Comparison of ENCODE assay signal across 8 mouse cellular contexts in genomic region chr17:21962107-21962907, GRCm38 (mm10). TPM values are rescaled to one million over a fixed set of nuclear protein-coding genes. Genes with fewer than 3 reads are reported as not detected.
DNase-seq lines count a peak whose midpoint lies in the region; ATAC-seq and TF ChIP-seq lines count a peak whose summit lies in the region.
"Not testable (repeated sequence)": the region's sequence is repeated elsewhere in the genome, so short reads cannot be mapped to it uniquely, and the experiment has no call there.

TSS of gene Zfp942 (minus strand) at chr17:21962464.
TSS of gene Zfp943 (plus strand) at chr17:21962552.

- H3K9me3 ChIP-seq in forebrain, embryonic 11.5 days (ENCODE audit: control insufficient read depth, low read length); heart, embryonic 16.5 days (replicated peaks; ENCODE audit: control insufficient read depth, low read length); liver, embryonic 14.5 days (ENCODE audit: control insufficient read depth, low read length); stomach, embryonic 15.5 days: not testable (repeated sequence)

- peak; percentile 44 for DNase-seq in c-Kit-positive CD71-positive TER-119-negative erythroid progenitor cells, embryonic 14.5 days (ENCODE audit: low read depth)
- peak; percentile 72 for DNase-seq in forebrain, embryonic 11.5 days (ENCODE audit: low spot score)
- peak; percentile 64 to 86 for DNase-seq in kidney, postnatal 25 days
- peak; percentile 13 to 51 (median 22) for DNase-seq in liver, embryonic 14.5 days (ENCODE audit: low read depth in 3 of 3, low spot score in 3 of 3)
- peak; percentile 75 for DNase-seq in neural tube, embryonic 10.5 days (ENCODE audit: extremely low spot score, low spot score)

- H3K36me3 ChIP-seq in forebrain, embryonic 11.5 days (ENCODE audit: control insufficient read depth, insufficient read depth, low read length); heart, embryonic 16.5 days (ENCODE audit: control insufficient read depth, insufficient read depth); liver, embryonic 14.5 days (replicated peaks; ENCODE audit: control insufficient read depth, insufficient read depth, low read depth); stomach, embryonic 15.5 days: not testable (repeated sequence)

- peak within 1 kb of the TSS; percentile 66 for H3K27ac ChIP-seq in forebrain, embryonic 11.5 days (ENCODE audit: low read depth, low read length)
- peak within 1 kb of the TSS; percentile 90 for H3K27ac ChIP-seq in heart, embryonic 16.5 days (ENCODE audit: low read length)
- H3K27ac ChIP-seq in liver, embryonic 14.5 days, result peak within 1 kb of the TSS; percentile 94
- H3K27ac ChIP-seq in stomach, embryonic 15.5 days, result peak within 1 kb of the TSS; percentile 92

- H3K4me1 ChIP-seq in forebrain, embryonic 11.5 days (replicated peaks; ENCODE audit: control insufficient read depth, insufficient read depth, low read length); liver, embryonic 14.5 days (replicated peaks; ENCODE audit: control insufficient read depth in 2 of 2, insufficient read depth in 2 of 2, low read length in 1 of 2); stomach, embryonic 15.5 days: not testable (repeated sequence)
- peaks cover 11% of the 10 kb centered on the region; the same call in 1 of the 2 replicates for H3K4me1 ChIP-seq in heart, embryonic 16.5 days (ENCODE audit: control insufficient read depth, insufficient read depth, low read length)

- TF ChIP-seq EP300 in liver, embryonic 14.5 days (IDR thresholded peaks at IDR 0.05; ENCODE audit: low read depth), result not testable (repeated sequence)

- H3K27me3 ChIP-seq in forebrain, embryonic 11.5 days (ENCODE audit: control insufficient read depth, insufficient read depth, low read length); heart, embryonic 16.5 days (ENCODE audit: control insufficient read depth, insufficient read depth, low read length); liver, embryonic 14.5 days (ENCODE audit: control insufficient read depth, insufficient read depth, low read length); stomach, embryonic 15.5 days (replicated peaks): not testable (repeated sequence)

- not testable (repeated sequence) for TF ChIP-seq CTCF in liver, embryonic 14.5 days (IDR thresholded peaks at IDR 0.05; ENCODE audit: low read depth)

- WGBS in forebrain, embryonic 11.5 days, result under 1% methylated on average over 41 of the region's 55 CpGs
- 0% methylated on average over 41 of the region's 55 CpGs for WGBS in heart, embryonic 16.5 days
- WGBS in liver, embryonic 14.5 days (ENCODE audit: insufficient replicate concordance), result under 1% methylated on average over 41 of the region's 55 CpGs
- whole genome bisulfite sequencing in stomach, embryonic 15.5 days, result under 1% methylated on average over 45 of the region's 55 CpGs

- peak; percentile 87 for ATAC-seq in CD4-positive, CD25-positive, alpha-beta regulatory T cell, adult 4 months
- peak; percentile 99 for ATAC-seq in forebrain, embryonic 11.5 days (replicated peaks; ENCODE audit: low FRiP score)
- ATAC-seq in heart, embryonic 16.5 days (replicated peaks; ENCODE audit: extremely low read depth, insufficient read depth, low FRiP score), result peak; percentile 98
- peak; percentile 99 for ATAC-seq in liver, embryonic 14.5 days (ENCODE audit: insufficient read depth)
- ATAC-seq in stomach, embryonic 15.5 days (ENCODE audit: insufficient read depth, low FRiP score, low read depth), result peak; percentile 98

- peak within 1 kb of the TSS; percentile 50 for H3K4me2 ChIP-seq in forebrain, embryonic 11.5 days (ENCODE audit: low read depth, low read length, severe bottlenecking)
- H3K4me2 ChIP-seq in heart, embryonic 16.5 days (ENCODE audit: low read depth, low read length), result peak within 1 kb of the TSS; percentile 69
- H3K4me2 ChIP-seq in liver, embryonic 14.5 days (ENCODE audit: low read depth), result peak within 1 kb of the TSS; percentile 85
- H3K4me2 ChIP-seq in stomach, embryonic 15.5 days, result peak within 1 kb of the TSS; percentile 53

- H3K4me3 ChIP-seq in forebrain, embryonic 11.5 days (ENCODE audit: low read depth, low read length), result peak within 1 kb of the TSS; percentile 50
- H3K4me3 ChIP-seq in heart, embryonic 16.5 days (ENCODE audit: low read length), result peak within 1 kb of the TSS; percentile 83
- H3K4me3 ChIP-seq in liver, embryonic 14.5 days (ENCODE audit: insufficient read depth in 1 of 2, low read depth in 2 of 2, low read length in 2 of 2), result peak within 1 kb of the TSS; percentile 82 to 98
- H3K4me3 ChIP-seq in stomach, embryonic 15.5 days (replicated peaks), result peak within 1 kb of the TSS; percentile 76

- H3K9ac ChIP-seq in forebrain, embryonic 11.5 days (ENCODE audit: low read length), result peak within 1 kb of the TSS; percentile 56
- H3K9ac ChIP-seq in heart, embryonic 16.5 days (ENCODE audit: low read length), result peak within 1 kb of the TSS; percentile 88
- H3K9ac ChIP-seq in liver, embryonic 14.5 days (replicated peaks), result peak within 1 kb of the TSS; percentile 87
- H3K9ac ChIP-seq in stomach, embryonic 15.5 days, result peak within 1 kb of the TSS; percentile 80

RNA-seq across cellular contexts. Expression of gene Zfp942, which starts in this region (rescaled TPM):
- polyA plus RNA-seq in CD4-positive, CD25-positive, alpha-beta regulatory T cell, adult 4 months (2017; shearing (Covaris generic)), result 10 to 100 TPM; 33.7 to 36.0 TPM
- 25.6 and 28.8 TPM in 2 replicates for polyA plus RNA-seq in forebrain, embryonic 11.5 days (2014; fragmentation: Nextera tagmentation; extraction: Ambion mirVana)
- 11.1 and 12.4 TPM in 2 replicates for polyA plus RNA-seq in heart, embryonic 16.5 days (2015; fragmentation: Nextera tagmentation; extraction: Ambion mirVana)
- polyA plus RNA-seq in liver, embryonic 14.5 days (2012; rRNA removed), result 1.9 and 3.4 TPM in 2 replicates
- polyA plus RNA-seq in liver, embryonic 14.5 days (2014; fragmentation: Nextera tagmentation; extraction: Ambion mirVana), result 7.5 and 9.5 TPM in 2 replicates
- polyA plus RNA-seq in stomach, embryonic 15.5 days (2015; fragmentation: Nextera tagmentation; extraction: Ambion mirVana), result 19.8 and 21.3 TPM in 2 replicates

RNA-seq across cellular contexts. Expression of gene Zfp943, which starts in this region (rescaled TPM):
- 10 to 100 TPM; 16.2 to 17.1 TPM for polyA plus RNA-seq in CD4-positive, CD25-positive, alpha-beta regulatory T cell, adult 4 months (2017; shearing (Covaris generic))
- 19.0 and 20.7 TPM in 2 replicates for polyA plus RNA-seq in forebrain, embryonic 11.5 days (2014; fragmentation: Nextera tagmentation; extraction: Ambion mirVana)
- polyA plus RNA-seq in heart, embryonic 16.5 days (2015; fragmentation: Nextera tagmentation; extraction: Ambion mirVana), result 13.8 and 16.4 TPM in 2 replicates
- polyA plus RNA-seq in liver, embryonic 14.5 days (2012; rRNA removed), result 2.2 and 3.5 TPM in 2 replicates
- 5.0 and 6.1 TPM in 2 replicates for polyA plus RNA-seq in liver, embryonic 14.5 days (2014; fragmentation: Nextera tagmentation; extraction: Ambion mirVana)
- 16.7 and 17.3 TPM in 2 replicates for polyA plus RNA-seq in stomach, embryonic 15.5 days (2015; fragmentation: Nextera tagmentation; extraction: Ambion mirVana)

Comparison
In these comparisons a context has a peak if more than half of its experiments do, and no peak if none do; other contexts are left out.
1. Peak in every context shown above with its lines: DNase-seq, ATAC-seq, H3K4me3 ChIP-seq and H3K27ac ChIP-seq.
2. DNase-seq: peak in every context shown above with its lines; median percentile 75 in kidney, postnatal 25 days; 75 in neural tube, embryonic 10.5 days; 72 in forebrain, embryonic 11.5 days; 44 in c-Kit-positive CD71-positive TER-119-negative erythroid progenitor cells, embryonic 14.5 days; 22 in liver, embryonic 14.5 days.